Mouse (Mus musculus) heart, postnatal 36 days (tissue): ENCODE measurements around the gene Kpna2. TPM values are rescaled to one million over a fixed set of nuclear protein-coding genes. Genes with fewer than 3 reads are reported as not detected.
"Not testable (repeated sequence)": the region's sequence is repeated elsewhere in the genome, so short reads cannot be mapped to it uniquely, and the experiment has no call there.

Experiments used
- DNase-seq, 2 experiments: peaks; one replicate each; pipeline ENCODE4 v3.0.0; 2021 to 2022
- intact Hi-C: fragments of 180-260 bp; cut with DNase I; formaldehyde crosslinking; loops from one replicate; pipeline ENCODE4 v1.15.1; 2025
- total RNA-seq, 2 experiments: library from RNA; stranded (reverse); gene quantifications; 2 replicates each; pipeline ENCODE4 v1.2.3; 2021

The Kpna2 gene
- total RNA-seq, 2 experiments from 2014 or later = 60.8 to 67.1 TPM

GRCm38 (mm10) chr11:106994246-106995085 is 4.9 kb downstream of the Kpna2 start:
- intact Hi-C loops = no loop called here

GRCm38 (mm10) chr11:106987384-106987783 is 12.0 kb downstream of the Kpna2 start:
- intact Hi-C loops = no loop called here
- DNase-seq = no peak

More at GRCm38 (mm10) chr11:106994246-106995085, 4.9 kb downstream of the Kpna2 start:
- no peak for DNase-seq

- intact Hi-C loops, DNase-seq: not testable (repeated sequence)
Observed at GRCm38 (mm10) chr11:106985979-106986604, 13.2 kb downstream of the Kpna2 start.

GRCm38 (mm10) chr11:106982351-106982750 is 17.0 kb downstream of the Kpna2 start:
- DNase-seq = no peak
- intact Hi-C loops = no loop called here

GRCm38 (mm10) chr11:106981787-106982186 is 17.6 kb downstream of the Kpna2 start:
- no peak for DNase-seq
- intact Hi-C loops = loop anchor here (2.0 kb wide), 1 partner anchor 131 kb away; no protein-coding TSS in a partner anchor

- peak; percentile 66 to 71 for DNase-seq
- intact Hi-C loops = loop anchor here (1.0 to 2.0 kb wide), 2 partner anchors 59 to 130 kb away; no protein-coding TSS in a partner anchor
Observed at GRCm38 (mm10) chr11:106980455-106980854, 18.9 kb downstream of the Kpna2 start.

GRCm38 (mm10) chr11:106976194-106976593 is 23.1 kb downstream of the Kpna2 start:
- intact Hi-C loops = no loop called here
- peak; percentile 79 for DNase-seq

GRCm38 (mm10) chr11:106975419-106976177 is 23.7 kb downstream of the Kpna2 start:
- intact Hi-C loops = no loop called here
- DNase-seq = no peak

- intact Hi-C loops = no loop called here
Observed at GRCm38 (mm10) chr11:106974440-106974839, 24.9 kb downstream of the Kpna2 start.

GRCm38 (mm10) chr11:106973016-106973415 is 26.3 kb downstream of the Kpna2 start:
- no peak for DNase-seq
- intact Hi-C loops = no loop called here

More at GRCm38 (mm10) chr11:106974440-106974839, 24.9 kb downstream of the Kpna2 start:
- DNase-seq = no peak

GRCm38 (mm10) chr11:106969798-106970197 is 29.5 kb downstream of the Kpna2 start:
- intact Hi-C loops = no loop called here
- DNase-seq = no peak

- intact Hi-C loops = no loop called here
- peak; percentile 62 to 66 for DNase-seq
Observed at GRCm38 (mm10) chr11:106967630-106968029, 31.7 kb downstream of the Kpna2 start.

GRCm38 (mm10) chr11:106965881-106966280 is 33.5 kb downstream of the Kpna2 start:
- DNase-seq = no peak
- intact Hi-C loops = no loop called here

GRCm38 (mm10) chr11:106962310-106962709 is 37.0 kb downstream of the Kpna2 start:
- intact Hi-C loops = no loop called here

GRCm38 (mm10) chr11:106961471-106962081 is 37.8 kb downstream of the Kpna2 start:
- peak in 1 of 2 experiments; percentile 47 for DNase-seq
- intact Hi-C loops = no loop called here

More at GRCm38 (mm10) chr11:106962310-106962709, 37.0 kb downstream of the Kpna2 start:
- DNase-seq = no peak

- intact Hi-C loops = no loop called here
- no peak for DNase-seq
Observed at GRCm38 (mm10) chr11:106959121-106959520, 40.2 kb downstream of the Kpna2 start.

GRCm38 (mm10) chr11:106958407-106959071 is 40.8 kb downstream of the Kpna2 start:
- intact Hi-C loops = no loop called here
- DNase-seq = no peak

GRCm38 (mm10) chr11:106957271-106957980 is 41.9 kb downstream of the Kpna2 start:
- peak; percentile 84 for DNase-seq
- intact Hi-C loops = no loop called here

- intact Hi-C loops = no loop called here
Observed at GRCm38 (mm10) chr11:106954566-106954965, 44.8 kb downstream of the Kpna2 start.

More at GRCm38 (mm10) chr11:106954566-106954965, 44.8 kb downstream of the Kpna2 start:
- no peak for DNase-seq
